Mouse (Mus musculus): ENCODE measurements around the gene Pfkm. TPM values are rescaled to one million over a fixed set of nuclear protein-coding genes. Genes with fewer than 3 reads are reported as not detected.
A peak's percentile ranks its signal among the peaks of the same experiment; 100 is the strongest.

Gene Pfkm
- polyA plus RNA-seq, 1 experiment from 2014 or later = 145 TPM

DNA sequence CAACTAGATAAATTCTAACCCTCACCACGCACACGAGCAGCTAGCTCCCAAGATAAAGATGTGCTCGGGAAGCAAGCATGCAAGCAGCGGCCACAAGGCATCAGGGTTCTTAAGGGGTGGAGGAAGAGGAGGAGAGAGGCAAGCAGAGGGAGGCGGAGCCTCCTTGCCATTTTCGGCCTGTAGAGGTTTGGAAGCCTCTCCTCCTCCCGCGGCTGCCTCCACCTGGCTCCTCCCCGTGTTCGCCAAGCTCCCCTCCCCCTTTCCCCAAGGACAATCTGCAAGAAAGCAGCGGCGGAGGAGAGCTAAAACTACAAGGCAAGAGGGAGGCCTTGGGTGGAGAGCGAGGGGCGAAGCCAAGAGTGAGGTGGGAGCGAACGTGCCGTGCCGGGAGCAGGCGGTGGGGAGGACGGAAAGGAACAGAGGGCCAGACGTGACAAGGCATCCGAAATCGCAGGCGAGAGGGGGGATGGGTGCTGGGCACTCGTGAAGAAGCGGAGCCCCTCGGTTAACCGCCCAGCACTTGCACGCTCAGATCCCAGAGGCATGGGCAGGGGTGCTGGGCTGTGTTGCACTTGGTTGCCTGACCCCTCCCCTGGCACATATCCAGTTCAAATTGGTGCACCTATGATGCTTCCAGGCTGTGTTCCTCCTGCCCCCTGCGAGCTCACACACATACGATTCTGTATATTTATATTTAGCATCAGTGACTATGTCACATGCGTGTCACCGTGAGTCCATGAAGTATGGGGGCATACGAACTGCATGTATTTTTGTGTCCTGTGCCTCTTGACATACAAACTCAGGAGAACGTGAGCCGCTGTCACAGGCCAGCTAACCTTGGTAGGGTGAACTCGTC lies 16.1 kb downstream of the Pfkm start:
- Histone ChIP-seq H3K9ac (ENCODE audit: low read length) (peak overlapping the region; percentile 91), H3K36me3 (ENCODE audit: control insufficient read depth, insufficient read depth) (peaks cover 11% of the 10 kb centered on the region), H3K27me3 (ENCODE audit: control insufficient read depth, insufficient read depth, low read length) (0 out of 2 replicates have a peak, but pooled peaks cover 2% of the 10 kb centered on the region), H3K4me1 (ENCODE audit: control insufficient read depth, insufficient read depth, low read length) (peaks cover 32% of the 10 kb centered on the region), H3K27ac (ENCODE audit: low read length) (peak overlapping the region; percentile 94), H3K9me3 (replicated peaks; ENCODE audit: control insufficient read depth, low read length) (no peaks in the 10 kb centered on the region), H3K4me3 (ENCODE audit: low read length) (peak overlapping the region; percentile 85), H3K4me2 (ENCODE audit: low read depth, low read length) (peak overlapping the region; percentile 67)
- WGBS = 1% methylated on average over 37 of the region's 37 CpGs
- ATAC-seq (replicated peaks; ENCODE audit: extremely low read depth, insufficient read depth, low FRiP score) = peak; percentile 90

DNA sequence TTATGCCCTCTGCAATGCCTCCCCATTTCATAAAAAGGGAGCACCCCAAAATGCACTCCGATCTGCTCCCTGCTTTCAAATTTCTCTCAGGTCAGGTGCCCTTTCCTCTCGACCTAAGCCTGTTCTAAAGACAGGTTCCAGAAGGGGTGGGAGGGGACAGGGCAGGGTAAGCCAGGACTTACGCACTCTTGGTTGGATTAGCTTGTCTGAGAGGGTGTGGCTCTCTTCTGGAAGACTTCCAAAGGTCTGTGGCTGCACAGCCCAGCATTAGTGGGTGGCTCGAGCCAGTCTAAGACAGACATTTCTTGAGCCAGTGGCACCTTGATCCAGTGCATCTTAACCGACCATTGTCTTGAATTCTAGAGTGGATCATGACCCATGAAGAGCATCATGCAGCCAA lies 19.4 kb downstream of the Pfkm start:
- no peaks in the 10 kb centered on the region for H3K9me3 ChIP-seq (replicated peaks; ENCODE audit: control insufficient read depth, low read length)
- H3K4me1 ChIP-seq (ENCODE audit: control insufficient read depth, insufficient read depth, low read length) = peaks cover 52% of the 10 kb centered on the region
- 0 out of 2 replicates have a peak, but pooled peaks have one; percentile 15 for ATAC-seq (replicated peaks; ENCODE audit: extremely low read depth, insufficient read depth, low FRiP score)
- H3K36me3 ChIP-seq (ENCODE audit: control insufficient read depth, insufficient read depth) = peaks cover 15% of the 10 kb centered on the region
- no peak overlapping the region for H3K4me3 ChIP-seq (ENCODE audit: low read length)
- peak overlapping the region; percentile 57; the same call in 1 of the 2 replicates for H3K9ac ChIP-seq (ENCODE audit: low read length)
- WGBS = 55% methylated on average over 5 of the region's 5 CpGs
- peak overlapping the region; percentile 51 for H3K27ac ChIP-seq (ENCODE audit: low read length)
- H3K4me2 ChIP-seq (ENCODE audit: low read depth, low read length) = peak overlapping the region; percentile 11; the same call in 1 of the 2 replicates
- H3K27me3 ChIP-seq (ENCODE audit: control insufficient read depth, insufficient read depth, low read length) = 0 out of 2 replicates have a peak, but pooled peaks cover 2% of the 10 kb centered on the region

DNA sequence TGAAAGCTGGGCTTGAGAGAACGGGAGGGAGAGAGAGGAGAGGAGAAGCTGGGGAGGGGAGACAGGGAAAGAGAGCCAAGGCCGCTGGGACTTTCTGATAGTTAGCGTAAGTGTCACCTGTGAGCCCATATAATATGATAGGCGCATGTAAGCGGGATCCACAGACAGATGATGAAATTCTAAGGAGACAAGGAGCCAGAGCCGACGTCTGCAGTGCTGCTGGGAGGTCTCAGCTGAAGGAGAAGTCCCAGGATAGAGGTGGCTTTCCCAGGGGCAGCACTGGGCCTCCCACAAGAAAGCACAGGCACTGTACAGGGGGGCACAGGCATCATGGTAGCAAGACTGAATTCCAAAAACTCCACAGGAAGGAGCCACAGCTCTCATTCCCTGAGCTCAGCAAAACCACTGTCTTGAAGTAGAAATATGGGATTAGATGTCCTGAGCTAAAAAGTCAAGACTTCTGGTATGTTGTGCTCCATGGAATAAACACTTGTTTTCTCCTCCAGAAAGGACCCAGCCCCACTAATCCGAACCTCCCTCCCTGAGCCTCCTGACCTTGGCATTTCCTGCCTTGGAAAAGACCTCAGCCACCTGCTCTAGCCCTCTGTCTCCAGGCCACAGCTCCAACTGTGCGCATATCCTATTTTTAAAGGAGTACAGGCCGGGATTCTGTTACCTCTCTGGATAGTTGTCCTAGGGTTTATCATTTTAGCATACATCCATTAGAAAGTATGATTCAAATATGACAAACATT lies 21.9 kb downstream of the Pfkm start:
- no peak overlapping the region for H3K4me3 ChIP-seq (ENCODE audit: low read length)
- H3K27ac ChIP-seq (ENCODE audit: low read length) = peak overlapping the region; percentile 80
- peaks cover 47% of the 10 kb centered on the region for H3K4me1 ChIP-seq (ENCODE audit: control insufficient read depth, insufficient read depth, low read length)
- no peak for ATAC-seq (replicated peaks; ENCODE audit: extremely low read depth, insufficient read depth, low FRiP score)
- H3K36me3 ChIP-seq (ENCODE audit: control insufficient read depth, insufficient read depth) = peaks cover 35% of the 10 kb centered on the region
- no peak overlapping the region for H3K4me2 ChIP-seq (ENCODE audit: low read depth, low read length)
- 0 out of 2 replicates have a peak overlapping the region, but pooled peaks have one; percentile 1 for H3K9ac ChIP-seq (ENCODE audit: low read length)
- no peaks in the 10 kb centered on the region for H3K27me3 ChIP-seq (ENCODE audit: control insufficient read depth, insufficient read depth, low read length)
- H3K9me3 ChIP-seq (replicated peaks; ENCODE audit: control insufficient read depth, low read length) = no peaks in the 10 kb centered on the region
- 80% methylated on average over 10 of the region's 10 CpGs for WGBS

DNA sequence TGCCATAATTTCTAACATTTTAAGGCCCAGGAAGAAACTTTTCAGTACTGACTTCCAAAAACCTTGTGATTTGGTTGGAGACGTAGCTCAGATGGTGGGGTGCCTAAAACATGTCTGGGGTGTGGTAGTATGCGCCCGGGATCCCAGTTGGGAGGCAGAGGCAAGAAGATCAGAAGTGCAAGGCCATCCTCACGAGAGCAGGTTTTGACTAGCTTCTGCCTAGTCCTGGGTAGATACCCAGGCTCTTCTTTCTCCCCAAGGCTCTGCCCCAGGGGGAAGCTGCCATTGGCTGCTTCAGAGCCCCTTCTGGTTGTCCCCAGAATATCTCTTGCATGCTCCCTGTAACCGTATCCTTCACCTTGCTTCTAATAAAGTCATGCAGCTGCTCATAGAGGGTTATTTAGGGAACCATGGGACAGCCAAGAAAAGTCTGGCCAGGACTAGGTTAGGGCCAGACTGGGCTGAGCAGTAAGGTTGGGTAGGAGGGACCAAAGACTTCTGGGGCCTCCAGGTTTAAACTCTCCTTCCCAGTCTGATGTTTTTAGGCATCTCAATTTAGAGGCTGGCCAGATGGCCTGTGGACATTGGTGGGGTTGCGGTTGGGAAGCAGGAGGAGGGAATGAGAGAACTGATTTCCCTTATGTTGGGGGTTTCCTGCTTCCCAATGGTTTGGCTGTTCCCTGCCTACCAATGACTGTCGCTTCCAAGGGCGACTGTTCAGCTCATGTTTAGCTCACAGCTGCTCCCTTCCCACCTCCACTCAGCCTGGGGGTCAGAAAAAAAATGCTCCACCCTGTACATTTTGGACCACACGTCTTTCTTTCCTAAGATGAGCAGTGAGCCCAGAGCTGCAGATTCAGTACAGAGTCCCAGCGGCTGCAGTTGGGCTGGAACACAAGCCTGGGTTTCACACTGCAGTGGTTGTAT lies 22.7 kb downstream of the Pfkm start:
- ATAC-seq (replicated peaks; ENCODE audit: extremely low read depth, insufficient read depth, low FRiP score) = 0 out of 2 replicates have a peak, but pooled peaks have one; percentile 61
- 82% methylated on average over 10 of the region's 10 CpGs for WGBS
- Histone ChIP-seq H3K36me3 (ENCODE audit: control insufficient read depth, insufficient read depth) (peaks cover 42% of the 10 kb centered on the region), H3K4me3 (ENCODE audit: low read length) (no peak overlapping the region), H3K4me2 (ENCODE audit: low read depth, low read length) (no peak overlapping the region), H3K27ac (ENCODE audit: low read length) (peak overlapping the region; percentile 80), H3K27me3 (ENCODE audit: control insufficient read depth, insufficient read depth, low read length) (no peaks in the 10 kb centered on the region), H3K4me1 (ENCODE audit: control insufficient read depth, insufficient read depth, low read length) (peaks cover 40% of the 10 kb centered on the region), H3K9me3 (replicated peaks; ENCODE audit: control insufficient read depth, low read length) (no peaks in the 10 kb centered on the region), H3K9ac (ENCODE audit: low read length) (no peak overlapping the region)

DNA sequence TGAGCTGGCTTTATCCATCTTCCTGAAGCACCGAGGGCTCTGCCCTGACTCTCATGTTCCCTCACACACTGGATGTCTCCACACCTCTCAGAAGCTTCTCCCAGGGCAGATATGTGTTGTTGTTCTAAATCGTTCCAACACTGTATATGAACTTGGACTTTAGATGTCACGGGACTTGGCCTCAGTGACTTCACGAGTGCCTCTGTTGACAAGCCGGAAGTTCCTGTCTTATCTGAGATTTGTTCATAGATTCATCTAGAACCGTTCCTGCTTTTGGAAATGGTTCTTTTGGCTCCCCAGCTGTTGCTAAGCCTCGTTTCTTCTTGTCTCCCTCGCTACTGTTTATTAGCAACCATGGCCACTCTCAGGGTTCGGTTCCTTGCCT lies 23.4 kb downstream of the Pfkm start:
- no peak for ATAC-seq (replicated peaks; ENCODE audit: extremely low read depth, insufficient read depth, low FRiP score)
- H3K4me3 ChIP-seq (ENCODE audit: low read length) = no peak overlapping the region
- no peak overlapping the region for H3K4me2 ChIP-seq (ENCODE audit: low read depth, low read length)
- H3K9ac ChIP-seq (ENCODE audit: low read length) = no peak overlapping the region
- H3K9me3 ChIP-seq (replicated peaks; ENCODE audit: control insufficient read depth, low read length) = no peaks in the 10 kb centered on the region
- peak overlapping the region; percentile 80 for H3K27ac ChIP-seq (ENCODE audit: low read length)
- peaks cover 33% of the 10 kb centered on the region for H3K4me1 ChIP-seq (ENCODE audit: control insufficient read depth, insufficient read depth, low read length)
- H3K27me3 ChIP-seq (ENCODE audit: control insufficient read depth, insufficient read depth, low read length) = no peaks in the 10 kb centered on the region
- H3K36me3 ChIP-seq (ENCODE audit: control insufficient read depth, insufficient read depth) = peaks cover 49% of the 10 kb centered on the region
- 75% methylated on average over 9 of the region's 9 CpGs for WGBS

DNA sequence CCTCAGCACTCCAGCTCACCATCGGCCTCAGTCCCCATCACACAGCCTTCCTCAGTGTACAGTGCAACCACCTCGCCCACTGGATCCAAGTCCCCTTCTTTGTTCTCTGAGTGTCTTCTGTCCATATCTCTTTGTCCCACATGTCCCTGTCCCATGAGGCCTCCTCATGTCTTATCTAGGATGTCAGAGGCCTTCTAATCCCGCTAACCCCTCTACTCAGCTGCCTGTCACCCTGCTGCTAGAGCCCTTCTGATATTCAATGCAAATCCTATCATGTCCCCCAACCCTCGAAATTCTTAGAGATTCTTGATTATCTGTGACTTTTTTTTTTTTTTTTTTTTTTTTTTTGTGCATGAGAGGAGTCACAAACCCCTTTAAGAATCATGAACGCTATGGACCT lies 23.9 kb downstream of the Pfkm start:
- H3K4me3 ChIP-seq (ENCODE audit: low read length) = no peak overlapping the region
- ATAC-seq (replicated peaks; ENCODE audit: extremely low read depth, insufficient read depth, low FRiP score) = no peak
- H3K27me3 ChIP-seq (ENCODE audit: control insufficient read depth, insufficient read depth, low read length) = no peaks in the 10 kb centered on the region
- peaks cover 28% of the 10 kb centered on the region for H3K4me1 ChIP-seq (ENCODE audit: control insufficient read depth, insufficient read depth, low read length)
- no peak overlapping the region for H3K9ac ChIP-seq (ENCODE audit: low read length)
- 65% methylated on average over 5 of the region's 5 CpGs for WGBS
- no peak overlapping the region for H3K27ac ChIP-seq (ENCODE audit: low read length)
- H3K4me2 ChIP-seq (ENCODE audit: low read depth, low read length) = no peak overlapping the region
- no peaks in the 10 kb centered on the region for H3K9me3 ChIP-seq (replicated peaks; ENCODE audit: control insufficient read depth, low read length)
- peaks cover 54% of the 10 kb centered on the region for H3K36me3 ChIP-seq (ENCODE audit: control insufficient read depth, insufficient read depth)

DNA sequence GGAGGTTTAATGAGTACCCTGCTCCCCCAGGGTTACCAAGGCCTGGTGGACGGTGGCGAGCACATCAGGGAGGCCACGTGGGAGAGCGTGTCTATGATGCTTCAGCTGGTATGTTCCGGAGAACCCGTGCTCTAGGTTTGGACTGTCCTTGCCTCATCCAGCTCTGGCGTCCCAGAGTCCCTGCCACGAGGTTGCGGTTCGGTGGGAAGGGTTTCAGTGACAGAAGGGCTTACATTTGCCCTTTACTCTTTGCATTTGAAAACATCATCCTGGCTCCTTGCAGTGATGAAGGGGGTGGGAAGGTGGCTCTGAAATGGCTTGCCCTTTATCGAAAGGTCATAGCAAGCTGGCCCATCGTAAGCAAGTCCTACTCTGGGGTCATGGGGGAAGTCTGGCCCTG lies 27.0 kb downstream of the Pfkm start:
- Histone ChIP-seq H3K4me3 (ENCODE audit: low read length) (no peak overlapping the region), H3K9ac (ENCODE audit: low read length) (no peak overlapping the region), H3K4me1 (ENCODE audit: control insufficient read depth, insufficient read depth, low read length) (peaks cover 18% of the 10 kb centered on the region), H3K9me3 (replicated peaks; ENCODE audit: control insufficient read depth, low read length) (no peaks in the 10 kb centered on the region), H3K27ac (ENCODE audit: low read length) (no peak overlapping the region), H3K27me3 (ENCODE audit: control insufficient read depth, insufficient read depth, low read length) (no peaks in the 10 kb centered on the region), H3K36me3 (ENCODE audit: control insufficient read depth, insufficient read depth) (peaks cover 66% of the 10 kb centered on the region), H3K4me2 (ENCODE audit: low read depth, low read length) (no peak overlapping the region)
- 90% methylated on average over 12 of the region's 12 CpGs for WGBS
- no peak for ATAC-seq (replicated peaks; ENCODE audit: extremely low read depth, insufficient read depth, low FRiP score)

DNA sequence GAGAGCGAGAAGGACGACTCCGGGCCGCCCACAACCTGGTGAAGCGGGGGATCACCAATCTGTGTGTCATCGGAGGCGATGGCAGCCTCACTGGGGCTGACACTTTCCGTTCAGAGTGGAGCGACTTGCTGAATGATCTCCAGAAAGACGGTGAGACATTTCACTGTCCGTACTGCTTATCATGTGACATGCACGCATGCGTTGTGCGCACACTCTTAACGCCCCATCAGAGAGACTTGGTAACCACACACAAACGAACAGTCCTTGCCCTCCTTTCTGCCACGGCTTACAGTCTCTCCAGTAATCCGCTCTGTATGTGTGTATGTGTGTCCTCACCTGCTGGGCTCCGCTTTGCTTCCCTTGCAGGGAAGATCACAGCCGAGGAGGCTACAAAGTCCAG lies 28.4 kb downstream of the Pfkm start:
- Histone ChIP-seq H3K27ac (ENCODE audit: low read length) (no peak overlapping the region), H3K9me3 (replicated peaks; ENCODE audit: control insufficient read depth, low read length) (no peaks in the 10 kb centered on the region), H3K4me3 (ENCODE audit: low read length) (no peak overlapping the region), H3K4me2 (ENCODE audit: low read depth, low read length) (no peak overlapping the region), H3K4me1 (ENCODE audit: control insufficient read depth, insufficient read depth, low read length) (peaks cover 4% of the 10 kb centered on the region; the same call in 1 of the 2 replicates), H3K9ac (ENCODE audit: low read length) (no peak overlapping the region), H3K27me3 (ENCODE audit: control insufficient read depth, insufficient read depth, low read length) (no peaks in the 10 kb centered on the region), H3K36me3 (ENCODE audit: control insufficient read depth, insufficient read depth) (peaks cover 73% of the 10 kb centered on the region)
- no peak for ATAC-seq (replicated peaks; ENCODE audit: extremely low read depth, insufficient read depth, low FRiP score)
- WGBS = 94% methylated on average over 20 of the region's 20 CpGs

Measured in heart, embryonic 16.5 days (tissue).